Mouse (Mus musculus): ENCODE data around the gene Eci1. TPM values are rescaled to one million over a fixed set of nuclear protein-coding genes. Genes with fewer than 3 reads are reported as not detected.

The Eci1 gene
- polyA plus RNA-seq, 1 experiment from 2014 or later = 54.1 TPM

GRCm38 (mm10) chr17:24425905-24426304 is 536 bp upstream of the Eci1 start:
- H3K4me3 ChIP-seq (ENCODE audit: low read depth, low read length) = no peak overlapping the region
- peaks cover 23% of the 10 kb centered on the region for H3K36me3 ChIP-seq (ENCODE audit: control insufficient read depth, insufficient read depth, low read length)
- no peak overlapping the region; the same call in 1 of the 2 replicates for H3K9ac ChIP-seq (ENCODE audit: low read length)
- H3K27ac ChIP-seq (ENCODE audit: low read depth, low read length) = no peak overlapping the region
- H3K27me3 ChIP-seq (ENCODE audit: control insufficient read depth, insufficient read depth, low read length) = no peaks in the 10 kb centered on the region
- H3K4me1 ChIP-seq (ENCODE audit: control insufficient read depth, insufficient read depth, low read length) = peaks cover 4% of the 10 kb centered on the region; the same call in 1 of the 2 replicates
- 89% methylated on average over 7 of the region's 7 CpGs for WGBS
- ATAC-seq (ENCODE audit: insufficient read depth, low FRiP score, low TSS enrichment) (peak; percentile 2; the same call in 1 of the 2 replicates), DNase-seq (ENCODE audit: low spot score) (no peak)
- H3K9me3 ChIP-seq (ENCODE audit: control insufficient read depth, low read length) = no peaks in the 10 kb centered on the region
- no peak overlapping the region for H3K4me2 ChIP-seq (ENCODE audit: low read depth)

- Histone ChIP-seq H3K4me1 (ENCODE audit: control insufficient read depth, insufficient read depth, low read length) (peaks cover 4% of the 10 kb centered on the region; the same call in 1 of the 2 replicates), H3K9ac (ENCODE audit: low read length) (peak overlapping the region; percentile 90), H3K27me3 (ENCODE audit: control insufficient read depth, insufficient read depth, low read length) (no peaks in the 10 kb centered on the region), H3K9me3 (ENCODE audit: control insufficient read depth, low read length) (no peaks in the 10 kb centered on the region), H3K36me3 (ENCODE audit: control insufficient read depth, insufficient read depth, low read length) (peaks cover 15% of the 10 kb centered on the region), H3K27ac (ENCODE audit: low read depth, low read length) (peak overlapping the region; percentile 92; the same call in 1 of the 2 replicates), H3K4me3 (ENCODE audit: low read depth, low read length) (peak overlapping the region; percentile 70), H3K4me2 (ENCODE audit: low read depth) (peak overlapping the region; percentile 68)
- 11% methylated on average over 8 of the region's 8 CpGs for WGBS
- ATAC-seq (ENCODE audit: insufficient read depth, low FRiP score, low TSS enrichment) (no peak), DNase-seq (ENCODE audit: low spot score) (peak; percentile 21)
Observed at GRCm38 (mm10) chr17:24427170-24427557, 723 bp downstream of the Eci1 start.

GRCm38 (mm10) chr17:24429201-24429983 is 3.0 kb downstream of the Eci1 start:
- H3K4me3 ChIP-seq (ENCODE audit: low read depth, low read length) = no peak overlapping the region
- H3K9ac ChIP-seq (ENCODE audit: low read length) = no peak overlapping the region
- no peaks in the 10 kb centered on the region for H3K27me3 ChIP-seq (ENCODE audit: control insufficient read depth, insufficient read depth, low read length)
- no peaks in the 10 kb centered on the region for H3K9me3 ChIP-seq (ENCODE audit: control insufficient read depth, low read length)
- peaks cover 2% of the 10 kb centered on the region; the same call in 1 of the 2 replicates for H3K36me3 ChIP-seq (ENCODE audit: control insufficient read depth, insufficient read depth, low read length)
- peaks cover 4% of the 10 kb centered on the region; the same call in 1 of the 2 replicates for H3K4me1 ChIP-seq (ENCODE audit: control insufficient read depth, insufficient read depth, low read length)
- no peak for DNase-seq (ENCODE audit: low spot score)
- ATAC-seq (ENCODE audit: insufficient read depth, low FRiP score, low TSS enrichment) = no peak
- H3K4me2 ChIP-seq (ENCODE audit: low read depth) = no peak overlapping the region
- no peak overlapping the region for H3K27ac ChIP-seq (ENCODE audit: low read depth, low read length)
- 88% methylated on average over 14 of the region's 14 CpGs for WGBS

- H3K9me3 ChIP-seq (ENCODE audit: control insufficient read depth, low read length) = no peaks in the 10 kb centered on the region
- DNase-seq (ENCODE audit: low spot score) = peak; percentile 31
- peaks cover 5% of the 10 kb centered on the region; the same call in 1 of the 2 replicates for H3K36me3 ChIP-seq (ENCODE audit: control insufficient read depth, insufficient read depth, low read length)
- no peak for ATAC-seq (ENCODE audit: insufficient read depth, low FRiP score, low TSS enrichment)
- no peak overlapping the region for H3K27ac ChIP-seq (ENCODE audit: low read depth, low read length)
- H3K4me2 ChIP-seq (ENCODE audit: low read depth) = no peak overlapping the region
- H3K27me3 ChIP-seq (ENCODE audit: control insufficient read depth, insufficient read depth, low read length) = no peaks in the 10 kb centered on the region
- H3K4me3 ChIP-seq (ENCODE audit: low read depth, low read length) = no peak overlapping the region
- H3K4me1 ChIP-seq (ENCODE audit: control insufficient read depth, insufficient read depth, low read length) = no peaks in the 10 kb centered on the region
- H3K9ac ChIP-seq (ENCODE audit: low read length) = no peak overlapping the region
- WGBS = 73% methylated on average over 5 of the region's 5 CpGs
Observed at GRCm38 (mm10) chr17:24437016-24437415, 10.6 kb downstream of the Eci1 start.

- no peaks in the 10 kb centered on the region for H3K4me1 ChIP-seq (ENCODE audit: control insufficient read depth, insufficient read depth, low read length)
- WGBS = 91% methylated on average over 8 of the region's 8 CpGs
- no peak for ATAC-seq (ENCODE audit: insufficient read depth, low FRiP score, low TSS enrichment)
- no peaks in the 10 kb centered on the region for H3K27me3 ChIP-seq (ENCODE audit: control insufficient read depth, insufficient read depth, low read length)
- H3K4me3 ChIP-seq (ENCODE audit: low read depth, low read length) = no peak overlapping the region
- H3K9ac ChIP-seq (ENCODE audit: low read length) = no peak overlapping the region
- H3K27ac ChIP-seq (ENCODE audit: low read depth, low read length) = no peak overlapping the region
- no peak overlapping the region for H3K4me2 ChIP-seq (ENCODE audit: low read depth)
- H3K36me3 ChIP-seq (ENCODE audit: control insufficient read depth, insufficient read depth, low read length) = peaks cover 21% of the 10 kb centered on the region
- H3K9me3 ChIP-seq (ENCODE audit: control insufficient read depth, low read length) = no peaks in the 10 kb centered on the region
- no peak for DNase-seq (ENCODE audit: low spot score)
Observed at GRCm38 (mm10) chr17:24440377-24440776, 13.9 kb downstream of the Eci1 start.

GRCm38 (mm10) chr17:24441148-24441547 is 14.7 kb downstream of the Eci1 start:
- WGBS = 67% methylated on average over 2 of the region's 2 CpGs
- no peaks in the 10 kb centered on the region for H3K27me3 ChIP-seq (ENCODE audit: control insufficient read depth, insufficient read depth, low read length)
- H3K36me3 ChIP-seq (ENCODE audit: control insufficient read depth, insufficient read depth, low read length) = peaks cover 27% of the 10 kb centered on the region
- H3K27ac ChIP-seq (ENCODE audit: low read depth, low read length) = no peak overlapping the region
- no peak overlapping the region for H3K9ac ChIP-seq (ENCODE audit: low read length)
- H3K4me1 ChIP-seq (ENCODE audit: control insufficient read depth, insufficient read depth, low read length) = no peaks in the 10 kb centered on the region
- no peak for DNase-seq (ENCODE audit: low spot score)
- no peaks in the 10 kb centered on the region for H3K9me3 ChIP-seq (ENCODE audit: control insufficient read depth, low read length)
- no peak for ATAC-seq (ENCODE audit: insufficient read depth, low FRiP score, low TSS enrichment)
- H3K4me2 ChIP-seq (ENCODE audit: low read depth) = no peak overlapping the region
- H3K4me3 ChIP-seq (ENCODE audit: low read depth, low read length) = no peak overlapping the region

- Histone ChIP-seq H3K27ac (ENCODE audit: low read depth, low read length) (no peak overlapping the region), H3K4me2 (ENCODE audit: low read depth) (no peak overlapping the region), H3K36me3 (ENCODE audit: control insufficient read depth, insufficient read depth, low read length) (peaks cover 33% of the 10 kb centered on the region), H3K9me3 (ENCODE audit: control insufficient read depth, low read length) (no peaks in the 10 kb centered on the region), H3K4me3 (ENCODE audit: low read depth, low read length) (no peak overlapping the region), H3K27me3 (ENCODE audit: control insufficient read depth, insufficient read depth, low read length) (no peaks in the 10 kb centered on the region), H3K9ac (ENCODE audit: low read length) (no peak overlapping the region), H3K4me1 (ENCODE audit: control insufficient read depth, insufficient read depth, low read length) (no peaks in the 10 kb centered on the region)
- no peak for DNase-seq (ENCODE audit: low spot score)
- WGBS = 89% methylated on average over 14 of the region's 14 CpGs
- no peak for ATAC-seq (ENCODE audit: insufficient read depth, low FRiP score, low TSS enrichment)
Observed at GRCm38 (mm10) chr17:24442107-24442506, 15.7 kb downstream of the Eci1 start.

GRCm38 (mm10) chr17:24442632-24443155 is 16.3 kb downstream of the Eci1 start, which contains the start of gene Dnase1l2:
TSS of gene Dnase1l2 (minus strand) at chr17:24443105.
- Histone ChIP-seq H3K36me3 (ENCODE audit: control insufficient read depth, insufficient read depth, low read length) (peaks cover 35% of the 10 kb centered on the region), H3K4me1 (ENCODE audit: control insufficient read depth, insufficient read depth, low read length) (no peaks in the 10 kb centered on the region), H3K27me3 (ENCODE audit: control insufficient read depth, insufficient read depth, low read length) (no peaks in the 10 kb centered on the region), H3K9ac (ENCODE audit: low read length) (no peak within 1 kb of the TSS), H3K9me3 (ENCODE audit: control insufficient read depth, low read length) (no peaks in the 10 kb centered on the region), H3K27ac (ENCODE audit: low read depth, low read length) (no peak within 1 kb of the TSS), H3K4me2 (ENCODE audit: low read depth) (no peak within 1 kb of the TSS), H3K4me3 (ENCODE audit: low read depth, low read length) (no peak within 1 kb of the TSS)
- no peak for ATAC-seq (ENCODE audit: insufficient read depth, low FRiP score, low TSS enrichment)
- no peak for DNase-seq (ENCODE audit: low spot score)
- 87% methylated on average over 7 of the region's 7 CpGs for WGBS

GRCm38 (mm10) chr17:24443409-24443808 is 17.0 kb downstream of the Eci1 start:
- DNase-seq (ENCODE audit: low spot score) (no peak), ATAC-seq (ENCODE audit: insufficient read depth, low FRiP score, low TSS enrichment) (no peak)
- Histone ChIP-seq H3K9me3 (ENCODE audit: control insufficient read depth, low read length) (no peaks in the 10 kb centered on the region), H3K27me3 (ENCODE audit: control insufficient read depth, insufficient read depth, low read length) (no peaks in the 10 kb centered on the region), H3K36me3 (ENCODE audit: control insufficient read depth, insufficient read depth, low read length) (peaks cover 38% of the 10 kb centered on the region), H3K4me2 (ENCODE audit: low read depth) (no peak overlapping the region), H3K9ac (ENCODE audit: low read length) (no peak overlapping the region), H3K4me1 (ENCODE audit: control insufficient read depth, insufficient read depth, low read length) (no peaks in the 10 kb centered on the region), H3K27ac (ENCODE audit: low read depth, low read length) (no peak overlapping the region), H3K4me3 (ENCODE audit: low read depth, low read length) (no peak overlapping the region)
- WGBS = 92% methylated on average over 4 of the region's 4 CpGs

All from neural tube, embryonic 11.5 days (tissue).